Mouse (Mus musculus) kidney, adult 2 months (tissue): Measurements from ENCODE around the gene Mms19.

ENCODE experiments used
- CTCF ChIP-seq: fragments of 200-500 bp; conservative IDR thresholded peaks from 2 replicates; pipeline ENCODE4 v1.5.1; 2011; ENCODE audit warnings: low read depth, mild to moderate bottlenecking, control low read depth, low read length, moderate library complexity, mixed read lengths; ENCODE audit not compliant: insufficient read depth, insufficient read length
- POLR2A ChIP-seq: fragments of 200-500 bp; IDR thresholded peaks from one replicate; pipeline ENCODE4 v1.6.1; 2011; ENCODE audit warnings: low read depth, low read length, control low read depth

GRCm38 (mm10) chr19:42001253-42001980 is 20.5 kb upstream of the Mms19 start:
- no peak for TF ChIP-seq CTCF
- TF ChIP-seq POLR2A = no peak
